Mouse (Mus musculus): ENCODE results near the gene Ddias. TPM values are rescaled to one million over a fixed set of nuclear protein-coding genes. Genes with fewer than 3 reads are reported as not detected.
A peak's percentile ranks its signal among the peaks of the same experiment; 100 is the strongest.
"Not testable (repeated sequence)": the region's sequence is repeated elsewhere in the genome, so short reads cannot be mapped to it uniquely, and the experiment has no call there.

Ddias gene
- 0.49 and 0.55 TPM in 2 replicates for polyA plus RNA-seq (2012; rRNA removed)

DNA sequence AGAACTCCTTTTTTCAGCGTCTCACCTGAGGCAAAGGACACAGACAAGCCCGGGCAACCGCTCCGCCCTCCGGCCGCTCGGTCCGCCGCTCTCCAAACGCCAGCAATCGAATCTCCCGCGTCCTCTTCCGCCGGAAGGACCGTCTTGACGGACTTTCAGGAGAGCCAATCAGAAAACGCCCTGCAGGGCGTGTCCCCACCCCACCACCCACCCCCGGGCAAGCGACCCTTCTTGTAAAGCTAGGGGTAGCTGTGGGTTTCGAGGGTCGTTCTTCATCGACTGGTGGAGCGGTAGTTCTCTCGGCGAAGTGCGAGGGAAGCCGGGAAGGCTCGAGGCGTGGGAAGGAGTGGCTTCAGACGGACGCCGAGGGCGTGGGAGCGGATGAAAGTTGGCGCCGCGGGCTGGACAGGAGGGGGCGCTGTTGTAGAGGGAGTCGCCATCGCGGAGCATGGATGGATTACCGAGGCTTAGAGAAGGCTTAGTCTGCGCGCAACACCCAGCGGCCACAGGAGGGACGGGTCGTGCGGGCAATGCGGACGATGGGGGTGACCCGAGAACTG lies at the start of gene Ddias, which contains the start of gene Prcp:
TSS of gene Ddias (minus strand) at position 132 of the 560 bp plus-strand sequence.
TSS of gene Prcp (plus strand) at position 355 of the 560 bp plus-strand sequence.
- under 1% methylated on average over 53 of the region's 53 CpGs for WGBS
- peak; percentile 88 for DNase-seq (ENCODE audit: low read depth, low spot score)

DNA sequence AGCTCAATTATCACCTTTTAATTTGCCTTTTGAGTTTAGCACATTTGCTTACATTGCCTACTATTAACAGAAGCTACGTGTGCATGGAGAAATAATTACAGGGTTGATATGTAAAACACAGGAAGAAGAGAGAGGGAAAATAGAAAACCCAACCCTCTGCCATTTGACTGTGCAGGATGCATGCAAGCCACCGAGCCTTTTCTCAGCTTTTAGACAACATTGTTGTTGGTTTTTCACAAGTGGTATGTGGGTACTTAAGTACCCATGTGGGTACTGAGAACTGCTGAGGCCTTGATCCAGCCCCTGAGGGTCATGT lies 46.8 kb upstream of the Ddias start:
- no peak for DNase-seq (ENCODE audit: low read depth, low spot score)
- 75% methylated on average over 2 of the region's 2 CpGs for WGBS

DNA sequence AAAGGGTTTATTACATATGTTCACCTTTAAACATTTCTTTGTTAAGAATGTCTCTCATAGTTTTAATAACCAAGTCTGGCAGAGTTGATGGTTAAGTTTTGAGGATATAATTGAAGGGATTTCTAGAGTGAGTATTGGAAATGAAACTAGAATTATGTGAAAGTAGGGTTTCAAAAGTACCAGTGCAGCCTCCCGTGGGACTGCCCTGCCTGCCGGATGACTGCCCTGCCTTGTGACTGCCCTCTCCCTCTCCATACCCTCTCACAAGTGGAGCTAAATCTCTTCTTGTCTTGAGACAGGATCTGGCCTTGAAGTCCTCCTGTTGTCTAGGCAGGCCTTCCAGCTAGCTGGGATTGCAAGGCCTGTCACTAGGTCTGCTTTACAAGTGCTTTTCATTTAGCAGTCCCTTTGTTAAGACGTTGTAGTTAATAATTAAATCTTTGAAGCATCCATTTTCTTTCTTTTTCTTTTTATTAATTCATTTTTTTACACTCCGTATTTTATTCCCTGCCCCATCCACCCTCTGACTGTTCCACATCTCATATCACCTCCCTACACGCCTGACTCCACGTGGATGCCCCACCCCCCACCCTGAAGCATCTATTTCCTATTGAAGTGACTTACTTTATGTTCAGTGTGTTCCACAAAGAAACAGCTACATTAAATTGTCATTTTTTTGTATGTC lies 46.3 kb upstream of the Ddias start:
- 75% methylated on average over 6 of the region's 6 CpGs for WGBS
- no peak for DNase-seq (ENCODE audit: low read depth, low spot score)

DNA sequence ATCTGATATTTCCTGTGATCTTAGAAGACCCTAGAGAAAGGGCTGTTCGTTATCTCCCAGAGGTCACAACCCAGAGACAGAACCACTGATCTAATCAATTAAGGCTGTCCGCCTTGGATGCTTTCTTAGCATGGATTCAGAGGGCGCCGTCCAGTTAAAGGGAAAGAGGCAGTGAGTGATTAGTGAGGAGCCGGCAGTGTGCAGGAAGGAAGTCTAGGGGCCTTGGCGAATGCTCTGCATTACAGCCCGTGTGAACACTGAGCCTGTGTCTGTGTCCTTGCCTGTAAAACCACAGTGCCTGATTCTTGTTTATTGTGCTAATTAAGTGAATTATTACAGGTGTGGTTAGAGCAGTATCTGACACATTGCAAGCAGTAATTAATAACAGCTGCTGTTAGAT lies 30.2 kb upstream of the Ddias start:
- WGBS, result 69% methylated on average over 7 of the region's 7 CpGs
- DNase-seq (ENCODE audit: low read depth, low spot score), result not testable (repeated sequence)

DNA sequence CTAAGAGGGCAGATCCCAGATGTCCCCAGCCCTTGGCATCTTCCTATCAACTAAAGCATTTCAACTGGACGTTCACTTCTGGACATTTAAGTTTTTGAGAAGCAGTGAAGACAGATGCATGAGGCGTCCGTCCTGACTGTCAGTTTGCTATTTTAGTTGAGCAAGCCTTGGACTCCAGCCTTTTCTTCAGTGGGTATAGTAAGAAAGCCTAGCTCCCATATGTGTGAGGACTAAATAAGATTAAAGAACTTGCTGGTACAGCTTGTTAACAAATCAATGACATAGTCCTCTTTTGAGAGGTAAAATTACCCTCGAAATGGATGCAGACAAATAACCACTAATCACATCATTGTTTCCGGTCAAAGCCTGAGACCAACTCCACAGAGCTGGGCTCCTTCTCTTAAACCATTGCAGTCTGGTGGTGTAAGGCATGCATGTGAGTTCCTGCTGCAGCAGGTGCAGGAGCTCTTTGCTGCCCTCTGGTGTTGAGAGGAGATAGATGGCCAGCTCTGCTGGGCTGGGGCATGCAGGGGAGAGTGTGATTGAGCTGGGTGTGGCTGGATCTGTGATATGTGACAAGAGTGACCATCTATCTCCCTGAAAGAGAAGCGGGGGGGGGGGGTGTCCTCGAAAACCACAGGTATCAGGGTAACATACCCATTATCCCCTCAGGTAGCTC lies 29.5 kb upstream of the Ddias start:
- 47% methylated on average over 7 of the region's 7 CpGs for WGBS
- DNase-seq (ENCODE audit: low read depth, low spot score), result peak; percentile 64

DNA sequence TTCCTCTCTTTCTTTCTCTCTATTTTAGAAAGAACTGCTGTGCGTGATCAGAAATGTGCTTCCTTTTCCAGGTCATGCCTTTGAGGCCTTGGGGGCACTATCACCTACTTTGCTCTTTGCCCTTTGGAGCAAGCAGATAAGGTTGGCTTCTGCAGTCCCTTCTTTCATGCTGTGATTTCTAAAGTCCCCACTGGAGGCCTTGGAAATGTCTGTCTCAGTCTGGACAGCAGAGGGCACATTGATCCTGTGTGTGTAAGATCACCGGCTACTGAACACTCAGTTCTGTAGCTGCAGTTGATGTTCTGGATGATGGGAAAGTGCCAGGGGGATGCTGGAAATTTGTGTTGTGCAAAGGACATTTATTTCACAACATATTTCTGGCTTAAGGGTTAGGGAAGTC lies 23.0 kb upstream of the Ddias start:
- 47% methylated on average over 2 of the region's 2 CpGs for WGBS
- DNase-seq (ENCODE audit: low read depth, low spot score), result no peak

DNA sequence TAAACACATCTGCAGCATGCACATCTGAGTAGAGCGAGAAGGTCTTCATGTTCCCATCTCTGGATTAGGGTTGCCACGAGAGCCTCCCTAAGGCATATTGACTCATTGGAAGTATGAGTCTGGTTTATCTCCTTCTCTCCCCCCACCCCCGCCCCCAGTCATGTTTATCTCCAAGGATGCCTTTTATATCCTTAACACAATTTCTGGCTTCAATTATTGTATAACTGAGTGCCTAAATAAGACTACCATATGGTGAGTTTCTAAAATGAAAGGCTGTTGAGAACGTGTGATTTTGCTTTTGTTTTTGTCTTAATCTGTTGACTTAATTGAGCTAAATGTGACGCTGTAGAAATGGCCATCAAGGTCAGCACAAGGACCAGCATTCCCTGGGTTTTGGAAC lies 22.0 kb upstream of the Ddias start:
- WGBS, result 77% methylated on average over 5 of the region's 5 CpGs
- DNase-seq (ENCODE audit: low read depth, low spot score), result no peak

DNA sequence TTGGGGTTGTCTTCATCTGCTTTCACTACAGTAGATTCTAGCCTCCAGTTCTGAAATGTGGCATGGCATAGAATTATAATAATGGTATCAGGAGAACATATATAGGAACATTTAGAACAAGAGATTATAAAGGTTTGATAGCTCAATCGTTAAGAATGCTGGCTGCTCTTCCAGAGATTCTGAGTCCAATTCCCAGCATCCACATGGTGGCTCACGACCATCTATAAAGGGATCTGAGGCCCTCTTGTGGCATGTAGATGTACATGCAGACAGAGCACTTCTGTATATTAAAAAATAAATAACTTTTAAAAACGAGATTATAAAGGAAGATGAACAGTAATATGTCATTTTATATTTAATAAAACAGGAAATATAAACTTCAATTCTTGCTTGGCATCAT lies 19.4 kb upstream of the Ddias start:
- 20% methylated on average over 3 of the region's 3 CpGs for WGBS
- DNase-seq (ENCODE audit: low read depth, low spot score), result no peak

DNA sequence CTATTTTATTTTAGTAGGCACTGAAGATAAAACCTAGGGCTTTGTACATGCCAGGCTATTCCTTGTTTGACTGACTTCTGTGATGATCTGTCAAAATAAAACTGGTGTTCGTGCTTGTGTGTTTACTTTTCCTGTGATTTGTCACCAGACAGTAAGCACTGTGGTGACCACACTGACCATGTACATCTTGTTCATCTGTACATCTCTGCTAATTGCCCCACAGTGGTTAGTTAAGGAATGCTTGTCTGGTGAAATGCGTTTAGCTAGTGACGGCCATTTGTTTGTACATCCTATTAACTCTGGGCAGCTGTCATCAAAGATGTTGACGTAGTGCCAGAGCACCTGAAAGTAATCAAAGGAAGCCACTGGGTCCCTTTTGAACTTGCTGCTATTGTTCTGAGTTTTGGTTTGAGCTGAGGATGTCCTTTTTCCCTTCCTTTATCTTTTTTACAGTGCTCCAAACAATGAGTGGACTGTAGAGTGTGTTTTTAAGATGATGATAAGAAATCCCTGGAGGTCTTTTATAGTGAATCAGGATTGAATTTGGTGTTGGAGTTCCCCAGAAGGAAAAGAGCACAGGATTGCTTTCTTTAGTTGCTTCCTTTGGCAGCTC lies 16.7 kb upstream of the Ddias start:
- WGBS, result 14% methylated on average over 4 of the region's 4 CpGs
- DNase-seq (ENCODE audit: low read depth, low spot score), result no peak

DNA sequence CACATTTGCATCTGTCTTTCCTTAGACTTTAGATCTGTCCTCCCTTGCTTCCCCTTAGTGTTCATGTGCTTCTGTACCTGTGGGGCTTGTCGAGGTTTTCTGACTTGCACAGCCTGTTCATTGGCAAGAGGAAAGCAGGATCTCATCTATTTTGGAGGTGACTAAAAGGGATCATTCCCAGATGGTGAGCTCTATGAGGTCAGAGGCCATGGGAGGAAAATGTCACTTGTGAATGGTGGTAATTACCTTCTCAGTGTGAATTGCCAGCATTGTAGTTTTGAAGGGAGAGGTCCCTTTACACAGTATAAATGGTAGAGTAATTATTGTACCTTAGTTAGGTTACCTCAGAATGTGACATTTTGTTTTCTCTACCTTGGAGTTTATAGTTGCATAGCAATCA lies 16.2 kb upstream of the Ddias start:
- 26% methylated on average over 1 of the region's 1 CpGs for WGBS
- DNase-seq (ENCODE audit: low read depth, low spot score), result no peak

DNA sequence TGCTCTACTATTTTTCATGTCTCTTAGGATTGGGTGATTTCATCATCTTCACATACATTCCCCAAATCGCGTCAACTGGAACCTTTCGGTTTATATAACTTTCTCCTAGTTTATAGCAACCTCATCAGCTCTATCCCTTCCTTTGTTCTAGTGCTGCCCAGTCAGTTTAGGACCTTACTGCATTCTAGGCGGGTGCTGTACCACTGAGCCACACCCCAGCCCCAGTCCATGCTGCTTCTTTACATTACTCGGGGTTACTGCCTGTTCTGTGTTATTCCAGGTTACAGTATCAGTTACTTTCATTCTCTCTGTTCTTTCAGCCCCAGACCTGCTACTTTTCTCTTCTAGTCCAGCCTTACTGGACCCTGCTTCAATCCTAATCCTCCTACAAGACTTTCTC lies 13.2 kb upstream of the Ddias start:
- 70% methylated on average over 5 of the region's 5 CpGs for WGBS
- no peak for DNase-seq (ENCODE audit: low read depth, low spot score)

DNA sequence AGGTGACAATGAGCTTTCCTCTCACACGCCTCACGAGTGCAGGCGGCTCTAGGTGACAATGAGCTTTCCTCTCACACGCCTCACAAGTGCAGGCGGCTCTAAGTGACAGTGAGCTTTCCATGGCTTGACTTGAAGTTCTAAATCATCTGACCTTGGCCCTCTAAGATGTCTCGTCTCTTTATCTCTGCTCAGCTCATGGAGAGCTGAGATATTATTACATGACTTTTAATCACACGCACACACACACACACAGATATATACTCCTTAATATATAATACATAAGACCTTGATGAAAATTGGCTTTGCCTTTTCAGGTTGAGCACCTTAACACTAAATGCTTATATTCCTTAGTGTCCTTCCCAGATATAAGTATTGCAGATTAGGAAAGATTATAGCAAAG lies 12.8 kb upstream of the Ddias start:
- DNase-seq (ENCODE audit: low read depth, low spot score), result no peak
- WGBS, result 86% methylated on average over 7 of the region's 7 CpGs

DNA sequence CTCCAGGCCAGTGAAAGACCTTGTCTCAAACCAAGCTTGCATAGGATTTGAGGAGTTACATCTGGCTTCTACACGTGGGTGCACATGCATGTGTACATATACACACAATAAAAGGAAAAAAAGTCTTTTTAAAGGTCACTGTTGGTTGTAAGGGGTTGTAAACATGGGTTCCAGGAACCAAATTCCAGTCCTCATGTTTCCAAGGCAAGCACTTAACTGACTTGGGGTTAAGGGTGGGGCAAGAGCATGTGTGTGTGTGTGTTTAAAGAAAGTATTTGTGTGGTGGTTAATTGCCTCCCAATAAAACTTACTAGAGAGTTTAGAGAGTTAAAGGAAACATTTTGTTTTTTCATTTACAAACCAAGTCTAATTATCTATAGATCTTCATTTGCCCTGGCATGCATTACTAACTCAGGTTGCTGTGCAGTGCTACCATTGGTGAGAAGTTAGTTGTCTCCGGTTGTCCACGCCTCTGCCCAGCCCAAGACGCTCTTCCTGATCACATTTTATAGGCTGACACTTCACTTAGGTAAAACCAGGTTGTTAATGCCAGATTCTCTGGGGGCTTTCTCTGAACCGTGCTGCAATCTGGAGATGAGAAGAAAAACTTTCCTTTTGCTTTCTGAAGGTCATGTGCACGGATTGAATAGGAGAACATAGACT lies 11.1 kb upstream of the Ddias start:
- WGBS, result 25% methylated on average over 6 of the region's 6 CpGs
- no peak for DNase-seq (ENCODE audit: low read depth, low spot score)

DNA sequence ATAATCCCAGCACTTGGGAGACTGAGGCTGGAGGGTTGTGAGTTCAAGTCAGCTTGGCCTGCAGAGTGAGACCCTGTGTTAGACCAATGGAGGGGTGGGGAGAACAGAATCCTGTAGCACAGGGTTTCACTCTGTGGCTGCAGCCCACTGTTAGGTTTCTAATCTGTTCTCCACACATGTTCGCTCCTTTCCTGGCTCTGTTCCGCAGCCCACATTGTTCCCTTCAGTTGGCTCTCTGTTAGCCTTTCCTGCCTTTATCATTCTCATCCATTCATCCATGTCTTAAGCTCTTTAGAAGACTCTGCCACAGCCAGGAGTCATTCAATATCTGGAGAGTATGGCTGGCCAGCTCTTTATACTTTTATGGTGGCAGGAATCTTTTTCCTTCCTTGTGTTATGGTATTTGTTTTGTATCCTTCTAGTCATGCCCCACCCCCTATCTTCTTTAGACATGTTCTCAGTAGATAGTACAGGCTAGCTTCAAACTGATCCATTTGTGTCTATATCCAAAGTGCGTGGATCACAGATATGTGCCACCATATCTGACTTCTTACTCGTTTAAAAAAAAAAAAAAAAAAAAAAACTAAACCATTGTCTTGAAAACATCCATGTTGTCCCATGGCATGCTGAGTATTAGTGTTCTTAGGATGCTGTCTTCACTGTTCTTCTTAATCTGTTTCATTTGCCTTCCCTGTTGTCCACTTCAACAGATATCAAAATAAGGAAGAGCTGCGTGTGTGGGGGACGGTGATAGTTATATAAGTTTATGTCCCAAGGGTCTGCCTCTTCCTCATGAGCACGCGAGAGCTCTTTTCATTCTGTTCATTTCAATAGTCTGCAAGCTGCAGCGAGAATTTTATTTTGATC lies 10.0 kb upstream of the Ddias start:
- no peak for DNase-seq (ENCODE audit: low read depth, low spot score)
- WGBS, result 83% methylated on average over 9 of the region's 9 CpGs

DNA sequence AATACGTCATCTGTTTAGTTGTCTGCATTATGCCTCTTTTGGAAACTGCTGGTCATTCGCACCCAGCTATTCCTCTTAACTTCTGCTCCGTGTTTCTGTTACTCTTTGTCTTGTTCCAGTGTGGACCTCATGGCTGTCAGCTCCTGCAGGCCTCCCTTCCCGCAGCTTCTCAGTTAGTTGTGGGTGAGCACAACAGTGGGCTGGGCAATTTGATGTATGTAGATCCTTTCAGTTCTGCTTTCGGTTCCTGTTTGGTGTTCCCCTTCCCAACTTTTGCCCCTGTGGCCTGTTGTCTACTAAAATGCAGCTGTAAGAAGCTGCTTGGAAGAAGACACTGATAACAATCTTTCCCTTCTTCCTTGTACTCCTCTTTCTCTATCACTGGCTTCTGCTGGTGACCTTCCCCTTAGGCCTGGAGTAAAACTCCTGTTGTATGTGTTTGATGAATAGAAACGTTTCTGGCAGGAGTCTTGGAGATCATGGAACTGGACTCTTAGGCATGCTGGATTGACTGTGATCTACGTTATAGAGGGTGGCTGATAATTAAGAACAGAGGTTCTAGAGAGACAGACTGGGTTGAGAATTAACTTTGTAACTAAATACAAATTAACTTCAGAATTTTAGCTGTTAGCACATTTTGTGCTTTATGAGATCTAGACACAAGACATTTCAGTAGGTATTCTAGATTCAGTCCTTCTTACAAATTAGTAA lies 4.7 kb upstream of the Ddias start:
- WGBS, result 78% methylated on average over 7 of the region's 7 CpGs
- no peak for DNase-seq (ENCODE audit: low read depth, low spot score)

DNA sequence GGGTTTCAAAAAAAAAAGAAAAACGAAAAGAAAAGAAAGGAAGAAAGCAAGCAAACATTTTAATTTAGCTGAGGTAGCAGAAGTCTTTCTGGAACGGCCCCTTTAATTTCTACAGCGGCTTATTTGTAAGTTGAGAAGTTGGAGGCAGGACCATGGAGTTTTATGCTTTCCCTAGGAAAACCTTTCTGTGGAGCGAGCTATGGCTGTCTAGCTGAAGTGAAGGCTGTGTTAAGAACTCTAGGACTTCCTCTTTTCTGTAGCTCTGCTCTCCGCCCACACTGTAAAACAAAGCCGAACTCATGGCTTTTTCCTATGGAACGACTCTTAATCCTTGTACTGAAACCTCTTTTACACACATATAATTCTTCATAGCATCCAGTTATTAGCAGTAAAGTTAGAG lies 2.5 kb upstream of the Ddias start:
- 6% methylated on average over 7 of the region's 7 CpGs for WGBS
- no peak for DNase-seq (ENCODE audit: low read depth, low spot score)

DNA sequence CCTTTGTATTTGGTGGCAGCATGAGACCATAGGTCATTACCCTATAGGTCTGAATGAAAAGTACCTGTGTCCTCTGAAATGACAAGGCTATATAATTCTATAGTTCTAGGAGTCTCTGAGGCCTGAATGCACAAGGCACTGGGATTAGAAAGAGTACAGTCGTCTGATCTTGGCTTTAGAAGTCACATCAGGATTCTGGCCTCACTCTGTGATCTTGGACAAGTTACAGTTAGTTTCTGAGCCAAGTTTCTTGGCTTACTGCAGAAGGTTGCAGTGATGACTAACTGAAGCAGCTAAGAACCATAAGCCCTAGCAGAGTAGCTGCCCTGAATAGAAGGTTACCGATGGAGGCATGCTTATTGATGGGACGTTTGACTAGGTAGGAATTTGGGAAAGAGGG lies 2.0 kb upstream of the Ddias start:
- DNase-seq (ENCODE audit: low read depth, low spot score), result no peak
- WGBS, result 8% methylated on average over 3 of the region's 3 CpGs

DNA sequence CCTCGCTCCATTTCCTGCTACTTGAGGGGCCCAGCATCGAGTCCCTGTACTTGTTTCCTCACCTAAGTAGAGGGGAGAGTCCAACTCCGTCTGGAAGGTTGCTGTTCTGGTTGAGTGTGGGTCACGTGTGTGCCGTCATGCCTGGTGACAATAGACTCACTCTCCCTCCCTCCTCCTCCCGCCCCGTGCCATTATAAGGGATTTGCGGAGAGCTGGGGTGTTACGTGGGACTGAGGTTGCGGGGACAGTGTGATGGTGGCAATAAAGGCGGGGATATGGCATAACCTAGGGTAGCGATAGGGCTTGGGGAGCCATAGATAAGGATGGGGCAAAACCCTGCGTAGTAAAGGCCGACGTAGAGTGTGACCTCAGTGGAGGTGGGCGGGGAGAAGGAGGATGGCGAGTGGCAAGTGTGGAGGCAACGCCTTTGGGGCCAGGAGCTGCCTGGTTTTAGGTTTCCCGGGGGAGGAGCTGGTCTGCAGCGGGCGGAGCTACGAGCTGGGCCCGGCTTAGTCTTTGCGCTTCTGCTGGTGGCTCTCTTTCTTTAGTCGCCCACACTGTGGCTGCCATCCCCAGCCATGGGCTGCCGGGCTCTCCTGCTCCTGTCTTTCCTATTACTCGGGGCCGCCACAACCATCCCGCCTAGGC lies 838 bp upstream of the Ddias start:
- WGBS, result under 1% methylated on average over 29 of the region's 29 CpGs
- DNase-seq (ENCODE audit: low read depth, low spot score), result peak; percentile 85

Data from large intestine, adult 2 months (tissue).